Mouse (Mus musculus) liver, embryonic 14.5 days (tissue): ENCODE data around the gene Ifi27l2b.

Experiments used
- CTCF ChIP-seq: IDR thresholded peaks from 2 replicates; pipeline ENCODE4 v1.5.1; 2016; ENCODE audit warnings: antibody characterized with exemption, low read depth, control low read depth
- EP300 ChIP-seq: IDR thresholded peaks from 2 replicates; pipeline ENCODE4 v1.6.1; 2016; ENCODE audit warnings: antibody characterized with exemption, low read depth

- TF ChIP-seq CTCF (no peak), EP300 (no peak)
Measured at GRCm38 (mm10) chr12:103487750-103488149, 30.7 kb upstream of the Ifi27l2b start.
